Mouse (Mus musculus): ENCODE measurements around the gene Opa3. TPM values are rescaled to one million over a fixed set of nuclear protein-coding genes. Genes with fewer than 3 reads are reported as not detected.
A peak's percentile ranks its signal among the peaks of the same experiment; 100 is the strongest.

Gene Opa3
- polyA plus RNA-seq, 2 experiments: 8.3 to 12.8 TPM

DNA sequence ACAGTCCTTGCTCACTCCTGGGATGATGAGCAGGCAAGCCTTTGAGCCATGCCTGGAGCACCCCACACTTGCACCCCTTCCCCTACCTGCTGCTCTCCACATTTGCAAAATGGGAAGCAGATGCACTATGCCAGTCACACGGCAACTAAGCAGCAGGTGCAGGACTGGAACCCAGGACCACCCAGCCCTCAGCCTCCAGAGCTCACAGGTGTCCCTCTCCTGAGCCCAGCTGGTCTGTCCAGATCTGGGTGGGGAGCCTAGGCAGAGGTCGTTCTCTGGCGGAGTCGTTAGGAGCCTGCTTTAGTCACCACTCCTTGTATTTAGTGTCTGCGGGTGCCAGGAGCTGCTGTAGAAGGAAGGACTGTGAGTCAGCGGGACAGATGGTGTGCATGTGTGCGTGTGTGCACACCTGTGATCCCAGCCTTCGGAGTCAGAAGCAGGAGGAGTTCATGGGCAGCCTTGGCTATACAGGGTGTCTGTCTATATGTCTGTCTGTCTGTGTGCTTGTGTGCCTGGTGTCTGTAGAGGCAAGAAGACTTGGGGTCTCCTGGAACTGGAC is 12.8 kb downstream of the Opa3 start:
- DNase-seq (ENCODE audit: low read depth in 3 of 3, low spot score in 3 of 3): no peak
- WGBS (ENCODE audit: insufficient replicate concordance): 79% methylated on average over 8 of the region's 8 CpGs
- no peak overlapping the region for H3K4me3 ChIP-seq (ENCODE audit: insufficient read depth in 1 of 2, low read depth in 2 of 2, low read length in 2 of 2)
- ATAC-seq (ENCODE audit: insufficient read depth): no peak
- H3K4me1 ChIP-seq (replicated peaks; ENCODE audit: control insufficient read depth in 2 of 2, insufficient read depth in 2 of 2, low read length in 1 of 2): peaks cover 40 to 47% of the 10 kb centered on the region in 2 experiments
- peak overlapping the region; percentile 83 for H3K27ac ChIP-seq
- no peaks in the 10 kb centered on the region for H3K9me3 ChIP-seq (ENCODE audit: control insufficient read depth, low read length)
- H3K4me2 ChIP-seq (ENCODE audit: low read depth): peak overlapping the region; percentile 43
- TF ChIP-seq CTCF (IDR thresholded peaks at IDR 0.05; ENCODE audit: low read depth) (no peak), EP300 (IDR thresholded peaks at IDR 0.05; ENCODE audit: low read depth) (no peak)
- peaks cover 11% of the 10 kb centered on the region for H3K36me3 ChIP-seq (replicated peaks; ENCODE audit: control insufficient read depth, insufficient read depth, low read depth)
- H3K27me3 ChIP-seq (ENCODE audit: control insufficient read depth, insufficient read depth, low read length): no peaks in the 10 kb centered on the region
- peak overlapping the region; percentile 41 for H3K9ac ChIP-seq (replicated peaks)

GRCm38 (mm10) chr7:19242005-19242404 is 13.9 kb downstream of the Opa3 start:
- H3K4me2 ChIP-seq (ENCODE audit: low read depth): no peak overlapping the region

GRCm38 (mm10) chr7:19243858-19244257 is 15.7 kb downstream of the Opa3 start:
- Histone ChIP-seq H3K9ac (replicated peaks) (no peak overlapping the region), H3K4me3 (ENCODE audit: insufficient read depth in 1 of 2, low read depth in 2 of 2, low read length in 2 of 2) (no peak overlapping the region), H3K27me3 (ENCODE audit: control insufficient read depth, insufficient read depth, low read length) (no peaks in the 10 kb centered on the region), H3K36me3 (replicated peaks; ENCODE audit: control insufficient read depth, insufficient read depth, low read depth) (peaks cover 11% of the 10 kb centered on the region), H3K27ac (peak overlapping the region; percentile 2; the same call in 1 of the 2 replicates), H3K4me1 (replicated peaks; ENCODE audit: control insufficient read depth in 2 of 2, insufficient read depth in 2 of 2, low read length in 1 of 2) (peaks cover 48 to 52% of the 10 kb centered on the region in 2 experiments), H3K4me2 (ENCODE audit: low read depth) (no peak overlapping the region), H3K9me3 (ENCODE audit: control insufficient read depth, low read length) (no peaks in the 10 kb centered on the region)
- ATAC-seq (ENCODE audit: insufficient read depth) (no peak), DNase-seq (ENCODE audit: low read depth in 3 of 3, low spot score in 3 of 3) (no peak)
- 82% methylated on average over 5 of the region's 5 CpGs for WGBS (ENCODE audit: insufficient replicate concordance)
- TF ChIP-seq CTCF (IDR thresholded peaks at IDR 0.05; ENCODE audit: low read depth) (no peak), EP300 (IDR thresholded peaks at IDR 0.05; ENCODE audit: low read depth) (no peak)

More at GRCm38 (mm10) chr7:19242005-19242404, 13.9 kb downstream of the Opa3 start:
- H3K4me1 ChIP-seq (replicated peaks; ENCODE audit: control insufficient read depth in 2 of 2, insufficient read depth in 2 of 2, low read length in 1 of 2): peaks cover 48 to 52% of the 10 kb centered on the region in 2 experiments
- no peak overlapping the region for H3K9ac ChIP-seq (replicated peaks)
- TF ChIP-seq EP300 (IDR thresholded peaks at IDR 0.05; ENCODE audit: low read depth) (no peak), CTCF (IDR thresholded peaks at IDR 0.05; ENCODE audit: low read depth) (no peak)
- ATAC-seq (ENCODE audit: insufficient read depth) (no peak), DNase-seq (ENCODE audit: low read depth in 3 of 3, low spot score in 3 of 3) (no peak)
- 82% methylated on average over 1 of the region's 1 CpGs for WGBS (ENCODE audit: insufficient replicate concordance)
- peaks cover 11% of the 10 kb centered on the region for H3K36me3 ChIP-seq (replicated peaks; ENCODE audit: control insufficient read depth, insufficient read depth, low read depth)
- H3K27me3 ChIP-seq (ENCODE audit: control insufficient read depth, insufficient read depth, low read length): no peaks in the 10 kb centered on the region
- H3K9me3 ChIP-seq (ENCODE audit: control insufficient read depth, low read length): no peaks in the 10 kb centered on the region
- H3K4me3 ChIP-seq (ENCODE audit: insufficient read depth in 1 of 2, low read depth in 2 of 2, low read length in 2 of 2): no peak overlapping the region
- H3K27ac ChIP-seq: no peak overlapping the region; the same call in 1 of the 2 replicates

DNA sequence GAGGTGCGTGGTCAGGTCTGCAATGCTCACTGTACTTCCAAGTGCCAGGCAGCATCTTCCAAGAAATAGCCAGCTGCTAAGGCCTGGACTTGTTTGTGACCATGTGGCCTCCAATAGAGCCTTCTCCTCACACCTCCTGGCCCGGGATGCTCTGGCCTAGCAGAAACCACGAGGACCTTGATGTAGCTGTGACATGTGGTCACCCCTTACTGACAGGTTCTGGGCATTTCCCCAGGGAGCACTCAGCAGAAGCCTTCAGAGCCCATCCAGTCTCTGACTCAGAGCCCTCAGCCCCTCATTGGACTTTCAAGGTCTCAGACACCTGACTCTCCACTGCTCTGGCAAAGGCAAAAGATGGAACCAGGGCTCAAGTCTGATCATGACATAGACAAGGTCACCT is 16.9 kb downstream of the Opa3 start:
- H3K4me1 ChIP-seq (replicated peaks; ENCODE audit: control insufficient read depth in 2 of 2, insufficient read depth in 2 of 2, low read length in 1 of 2): peaks cover 38 to 43% of the 10 kb centered on the region in 2 experiments
- DNase-seq (ENCODE audit: low read depth in 3 of 3, low spot score in 3 of 3): no peak
- no peaks in the 10 kb centered on the region for H3K9me3 ChIP-seq (ENCODE audit: control insufficient read depth, low read length)
- H3K36me3 ChIP-seq (replicated peaks; ENCODE audit: control insufficient read depth, insufficient read depth, low read depth): peaks cover 11% of the 10 kb centered on the region
- WGBS (ENCODE audit: insufficient replicate concordance): 83% methylated on average over 3 of the region's 3 CpGs
- TF ChIP-seq CTCF (IDR thresholded peaks at IDR 0.05; ENCODE audit: low read depth) (no peak), EP300 (IDR thresholded peaks at IDR 0.05; ENCODE audit: low read depth) (no peak)
- H3K4me2 ChIP-seq (ENCODE audit: low read depth): no peak overlapping the region
- peak overlapping the region; percentile 8; the same call in 1 of the 2 replicates for H3K27ac ChIP-seq
- no peak overlapping the region for H3K4me3 ChIP-seq (ENCODE audit: insufficient read depth in 1 of 2, low read depth in 2 of 2, low read length in 2 of 2)
- H3K27me3 ChIP-seq (ENCODE audit: control insufficient read depth, insufficient read depth, low read length): no peaks in the 10 kb centered on the region
- no peak for ATAC-seq (ENCODE audit: insufficient read depth)
- H3K9ac ChIP-seq (replicated peaks): no peak overlapping the region

GRCm38 (mm10) chr7:19246855-19247254 is 18.7 kb downstream of the Opa3 start:
- Histone ChIP-seq H3K4me2 (ENCODE audit: low read depth) (peak overlapping the region; percentile 48), H3K9ac (replicated peaks) (peak overlapping the region; percentile 39; the same call in 1 of the 2 replicates), H3K4me3 (ENCODE audit: insufficient read depth in 1 of 2, low read depth in 2 of 2, low read length in 2 of 2) (no peak overlapping the region), H3K27ac (peak overlapping the region; percentile 75), H3K36me3 (replicated peaks; ENCODE audit: control insufficient read depth, insufficient read depth, low read depth) (peaks cover 11% of the 10 kb centered on the region), H3K9me3 (ENCODE audit: control insufficient read depth, low read length) (no peaks in the 10 kb centered on the region), H3K4me1 (replicated peaks; ENCODE audit: control insufficient read depth in 2 of 2, insufficient read depth in 2 of 2, low read length in 1 of 2) (peaks cover 27 to 28% of the 10 kb centered on the region in 2 experiments), H3K27me3 (ENCODE audit: control insufficient read depth, insufficient read depth, low read length) (no peaks in the 10 kb centered on the region)
- TF ChIP-seq EP300 (IDR thresholded peaks at IDR 0.05; ENCODE audit: low read depth) (no peak), CTCF (IDR thresholded peaks at IDR 0.05; ENCODE audit: low read depth) (no peak)
- WGBS (ENCODE audit: insufficient replicate concordance): 63% methylated on average over 1 of the region's 1 CpGs
- DNase-seq (ENCODE audit: low read depth in 3 of 3, low spot score in 3 of 3) (peak in 1 of 3 experiments; percentile 66), ATAC-seq (ENCODE audit: insufficient read depth) (peak; percentile 81)

Data from liver, embryonic 14.5 days (tissue).